Mouse (Mus musculus) liver, embryonic 16.5 days (tissue): ENCODE measurements around the gene Gm43302. TPM values are rescaled to one million over a fixed set of nuclear protein-coding genes. Genes with fewer than 3 reads are reported as not detected.

Experiments used
- polyA plus RNA-seq: library from polyadenylated mRNA; unstranded; fragments of >200 nt; fragmentation: Nextera tagmentation; extraction: Ambion mirVana; gene quantifications from 2 replicates; pipeline ENCODE4 v1.2.1, GENCODE M21; 2015

The Gm43302 gene
- polyA plus RNA-seq, 1 experiment from 2014 or later: 0.14 TPM

Other genes with a start within 250 kb of the Gm43302 start
- 0.89 and 1.2 TPM in 2 replicates for gene Gbp9, start 154.2 kb downstream of the Gm43302 start, polyA plus RNA-seq
- gene Gbp8, start 154.2 kb downstream of the Gm43302 start, polyA plus RNA-seq: 3.5 and 3.7 TPM in 2 replicates
- gene Gbp4, start 154.1 kb downstream of the Gm43302 start, polyA plus RNA-seq: 0.72 and 0.91 TPM in 2 replicates
- 0.35 and 0.44 TPM in 2 replicates for gene Gbp10, start 54.2 kb downstream of the Gm43302 start, polyA plus RNA-seq
- gene Gbp6, start within 50 bp of the Gm43302 start, polyA plus RNA-seq: 2.9 and 3.0 TPM in 2 replicates
- gene Lrrc8b, start 122.1 kb upstream of the Gm43302 start, polyA plus RNA-seq: 1.8 TPM in 2 replicates
- 14.0 and 16.4 TPM in 2 replicates for gene Lrrc8c, start 225.7 kb upstream of the Gm43302 start, polyA plus RNA-seq